Mouse (Mus musculus) heart, embryonic 12.5 days (tissue): ENCODE measurements around the gene Clip2. TPM values are rescaled to one million over a fixed set of nuclear protein-coding genes. Genes with fewer than 3 reads are reported as not detected.

ENCODE experiments used
- ATAC-seq: fragments of 200-750 bp; cut with Nextera tagmentation; 2 replicates; pipeline ENCODE4 v1.8.0; 2017; ENCODE audit warnings: moderate TSS enrichment, moderate library complexity; ENCODE audit not compliant: insufficient number of reproducible peaks, low FRiP score
- H3K27ac ChIP-seq: fragments of 300-500 bp; sonication (generic); 2 replicates; pipeline ENCODE4 v1.5.1; 2016; ENCODE audit warnings: mild to moderate bottlenecking, moderate library complexity; ENCODE audit not compliant: poor library complexity, severe bottlenecking
- H3K27me3 ChIP-seq: fragments of 300-500 bp; sonication (generic); replicated peaks from 2 replicates; pipeline ENCODE4 v1.6.1; 2016; ENCODE audit warnings: mild to moderate bottlenecking, moderate library complexity
- H3K36me3 ChIP-seq: fragments of 300-500 bp; sonication (generic); 2 replicates; pipeline ENCODE4 v1.6.1; 2016; ENCODE audit warnings: mild to moderate bottlenecking, moderate library complexity
- H3K4me1 ChIP-seq: fragments of 300-500 bp; sonication (generic); replicated peaks from 2 replicates; pipeline ENCODE4 v1.6.1; 2016; ENCODE audit warnings: mild to moderate bottlenecking
- H3K4me2 ChIP-seq: fragments of 300-500 bp; sonication (generic); 2 replicates; pipeline ENCODE4 v1.6.1; 2016; ENCODE audit warnings: mild to moderate bottlenecking, moderate library complexity
- H3K4me3 ChIP-seq: fragments of 300-500 bp; sonication (generic); 2 replicates; pipeline ENCODE4 v1.5.1; 2016; ENCODE audit warnings: mild to moderate bottlenecking
- H3K9ac ChIP-seq: fragments of 300-500 bp; sonication (generic); 2 replicates; pipeline ENCODE4 v1.6.1; 2016; ENCODE audit warnings: mild to moderate bottlenecking, moderate library complexity
- H3K9me3 ChIP-seq: fragments of 300-500 bp; sonication (generic); replicated peaks from 2 replicates; pipeline ENCODE4 v1.6.1; 2016; ENCODE audit warnings: mild to moderate bottlenecking, moderate library complexity
- WGBS: fragments of 180-500 bp; shearing (Covaris S2); methylation state at CpG from one replicate; pipeline ENCODE4 v1.1.7; 2016; 5-methylcytosine and 5-hydroxymethylcytosine counted together
- polyA plus RNA-seq: library from polyadenylated mRNA; unstranded; fragments of >200 nt; fragmentation: Nextera tagmentation; extraction: Ambion mirVana; gene quantifications from 2 replicates; pipeline ENCODE4 v1.2.1, GENCODE M21; 2016

The Clip2 gene
- polyA plus RNA-seq, 1 experiment from 2014 or later = 2.7 TPM

DNA sequence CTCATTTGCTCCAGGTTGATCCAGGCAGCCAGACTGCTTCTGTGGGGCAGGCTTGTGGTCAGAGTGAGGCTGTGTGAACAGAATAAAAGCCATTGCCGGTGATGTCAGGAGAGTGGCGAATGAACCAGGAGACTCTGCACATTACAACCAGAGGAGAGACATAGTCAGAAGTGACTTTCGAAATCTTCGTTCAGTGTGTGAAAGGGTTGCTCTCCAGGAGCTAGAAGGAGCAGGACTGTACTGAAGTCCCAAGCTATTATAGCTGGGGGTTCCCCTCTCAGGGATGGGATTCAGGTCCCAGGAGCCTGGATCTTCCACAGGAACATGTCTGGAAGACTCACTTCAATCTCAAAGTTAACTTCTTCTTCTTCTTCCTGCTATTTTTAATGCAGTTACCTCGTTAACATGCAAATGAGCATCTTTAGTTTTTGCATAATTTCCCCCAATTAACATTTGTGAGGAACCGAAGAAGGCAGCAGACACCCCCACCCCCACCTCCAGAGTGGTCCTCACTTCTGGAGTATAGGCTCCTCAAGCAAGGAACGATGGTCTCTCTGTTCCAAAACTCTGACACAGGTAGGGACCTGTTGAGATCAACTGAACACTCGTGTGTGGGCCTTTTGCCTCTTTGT lies 81.6 kb downstream of the Clip2 start:
- Histone ChIP-seq H3K27ac (no peak overlapping the region), H3K4me2 (no peak overlapping the region), H3K9me3 (0 out of 2 replicates have a peak, but pooled peaks cover 7% of the 10 kb centered on the region), H3K4me3 (no peak overlapping the region), H3K4me1 (peaks cover 13% of the 10 kb centered on the region), H3K36me3 (no peaks in the 10 kb centered on the region), H3K9ac (no peak overlapping the region), H3K27me3 (no peaks in the 10 kb centered on the region)
- WGBS = 77% methylated on average over 8 of the region's 8 CpGs
- ATAC-seq = no peak

DNA sequence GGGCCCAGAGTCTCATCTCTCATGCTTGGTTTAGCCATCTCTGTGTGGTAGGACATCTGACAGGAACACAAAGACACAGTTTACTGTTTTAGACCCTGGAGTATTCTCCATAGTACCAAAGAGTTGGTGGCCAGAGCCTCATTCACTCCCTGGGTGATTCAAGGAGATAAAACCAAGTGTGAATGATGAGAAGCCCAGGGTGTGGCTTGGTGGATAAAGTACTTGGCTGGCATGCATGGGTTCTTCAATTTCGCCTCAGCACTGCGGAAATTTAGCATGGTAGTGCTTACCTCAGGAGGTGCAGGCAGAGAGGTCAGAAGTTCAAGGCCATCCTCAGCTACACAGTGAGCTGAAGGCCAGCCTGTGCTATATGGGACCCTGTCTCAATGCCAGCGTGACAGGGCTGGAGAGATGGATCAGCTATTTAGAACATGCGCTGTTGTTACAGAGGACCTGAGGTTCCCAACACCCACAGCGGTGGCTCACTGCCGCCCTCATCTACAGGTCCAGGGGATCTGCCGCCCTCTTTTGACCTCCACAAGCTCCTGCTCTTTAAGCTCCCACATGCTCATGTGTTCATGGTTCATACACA lies 82.6 kb downstream of the Clip2 start:
- 84% methylated on average over 7 of the region's 7 CpGs for WGBS
- H3K9me3 ChIP-seq = no peaks in the 10 kb centered on the region
- ATAC-seq = no peak; the same call in 1 of the 2 replicates
- H3K9ac ChIP-seq = no peak overlapping the region
- no peak overlapping the region for H3K4me2 ChIP-seq
- H3K4me1 ChIP-seq = peaks cover 13% of the 10 kb centered on the region
- no peak overlapping the region for H3K4me3 ChIP-seq
- H3K27ac ChIP-seq = no peak overlapping the region
- no peaks in the 10 kb centered on the region for H3K27me3 ChIP-seq
- no peaks in the 10 kb centered on the region for H3K36me3 ChIP-seq

DNA sequence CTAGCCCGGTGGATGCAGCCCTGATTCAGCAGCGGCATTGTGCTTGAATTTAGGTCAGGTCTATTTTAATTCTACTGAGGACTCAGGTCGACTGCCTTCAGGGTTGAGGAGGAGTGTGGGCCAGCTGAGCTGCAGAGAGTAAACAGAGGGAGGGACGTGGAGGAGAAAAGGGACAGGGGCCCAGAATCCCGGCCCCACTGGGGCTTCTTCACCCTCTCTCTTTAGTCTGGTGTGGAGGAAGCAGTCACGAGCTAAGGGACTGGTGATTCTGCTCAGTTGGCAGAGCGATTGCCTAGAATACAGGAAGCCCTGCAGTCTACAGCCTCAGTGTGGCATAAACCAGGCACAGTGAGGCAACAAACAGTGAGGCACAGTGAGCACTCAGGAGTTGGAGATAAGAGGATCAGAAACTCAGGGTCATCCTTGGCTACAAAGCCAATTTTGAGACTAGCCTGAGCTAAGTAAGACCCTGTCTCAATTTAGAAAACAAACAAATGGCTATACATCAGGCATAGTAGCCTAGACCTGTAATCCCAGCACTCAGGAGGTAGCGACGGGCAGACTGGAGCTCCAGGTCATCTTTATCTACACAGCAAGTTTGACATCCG lies 84.0 kb downstream of the Clip2 start:
- ATAC-seq = no peak
- Histone ChIP-seq H3K4me2 (no peak overlapping the region), H3K27me3 (no peaks in the 10 kb centered on the region), H3K36me3 (no peaks in the 10 kb centered on the region), H3K4me3 (no peak overlapping the region), H3K27ac (no peak overlapping the region), H3K9ac (no peak overlapping the region; the same call in 1 of the 2 replicates), H3K9me3 (no peaks in the 10 kb centered on the region), H3K4me1 (peaks cover 13% of the 10 kb centered on the region)
- WGBS = 67% methylated on average over 10 of the region's 10 CpGs

DNA sequence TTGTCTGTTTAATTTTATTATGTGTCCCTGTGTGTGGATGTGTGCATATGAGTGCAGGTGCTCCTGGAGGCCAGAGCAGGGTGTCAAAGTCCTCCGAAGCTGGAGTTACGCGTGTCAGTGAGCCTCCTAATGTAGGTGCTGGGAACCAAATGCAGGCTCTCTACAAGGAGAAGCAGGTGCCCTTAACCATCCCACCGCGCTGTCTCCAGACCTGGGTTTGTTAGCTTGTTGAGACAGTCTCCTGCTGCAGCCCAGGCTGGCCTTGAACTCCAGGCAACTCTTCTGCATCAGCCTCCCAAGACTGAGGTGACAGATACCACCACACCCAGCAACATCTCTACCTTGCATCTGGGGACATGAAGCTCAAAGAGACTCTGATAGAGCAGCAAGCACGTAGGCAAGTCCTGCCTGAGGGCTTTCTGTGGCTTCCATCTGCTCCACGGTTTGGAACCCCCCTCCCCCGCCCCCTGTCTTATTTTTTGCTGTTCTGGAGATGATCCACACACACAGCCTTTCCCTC lies 85.1 kb downstream of the Clip2 start:
- Histone ChIP-seq H3K27ac (no peak overlapping the region), H3K4me3 (no peak overlapping the region), H3K4me2 (no peak overlapping the region), H3K27me3 (no peaks in the 10 kb centered on the region), H3K36me3 (no peaks in the 10 kb centered on the region), H3K4me1 (peaks cover 13% of the 10 kb centered on the region), H3K9ac (no peak overlapping the region), H3K9me3 (no peaks in the 10 kb centered on the region)
- ATAC-seq = no peak
- WGBS = 58% methylated on average over 8 of the region's 8 CpGs

DNA sequence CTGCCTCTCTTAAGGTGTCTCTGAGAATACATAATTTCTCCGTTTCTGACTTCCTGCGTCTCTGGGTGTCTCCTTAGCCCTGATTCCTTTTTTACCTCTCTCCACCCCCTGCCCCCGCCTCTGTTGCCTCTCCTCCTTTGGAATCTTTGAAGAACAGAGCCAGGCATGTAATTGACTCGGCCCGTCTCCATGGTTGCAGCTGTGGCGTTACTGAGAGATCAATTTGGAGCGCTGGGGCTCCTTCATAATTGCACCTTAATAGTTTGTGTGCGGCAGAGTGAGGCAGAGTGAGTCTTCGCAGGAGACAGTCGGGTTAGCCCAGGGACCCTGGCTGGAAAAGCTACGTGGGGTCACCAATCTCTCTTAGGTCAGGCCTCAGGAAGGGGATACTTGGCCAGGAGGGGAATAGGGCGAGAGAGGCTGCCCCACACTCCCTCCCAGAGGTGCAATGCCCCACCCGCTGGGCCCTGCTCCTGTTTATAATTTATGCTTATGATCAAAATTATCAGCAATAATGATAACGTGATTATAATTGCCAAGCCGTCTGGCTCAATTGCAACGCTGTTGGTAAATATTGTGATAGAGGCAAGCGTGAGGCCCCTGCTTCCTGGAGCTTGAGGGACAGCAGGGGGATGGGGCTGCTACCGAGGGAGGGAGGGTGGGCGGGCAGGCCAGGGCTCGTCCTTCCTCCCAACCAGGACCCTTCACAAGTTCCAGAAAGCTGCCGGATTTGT lies 85.8 kb downstream of the Clip2 start:
- Histone ChIP-seq H3K4me3 (no peak overlapping the region), H3K9me3 (no peaks in the 10 kb centered on the region), H3K27me3 (no peaks in the 10 kb centered on the region), H3K36me3 (no peaks in the 10 kb centered on the region), H3K27ac (no peak overlapping the region), H3K4me2 (no peak overlapping the region), H3K9ac (no peak overlapping the region), H3K4me1 (peaks cover 13% of the 10 kb centered on the region)
- no peak for ATAC-seq
- 43% methylated on average over 21 of the region's 21 CpGs for WGBS

DNA sequence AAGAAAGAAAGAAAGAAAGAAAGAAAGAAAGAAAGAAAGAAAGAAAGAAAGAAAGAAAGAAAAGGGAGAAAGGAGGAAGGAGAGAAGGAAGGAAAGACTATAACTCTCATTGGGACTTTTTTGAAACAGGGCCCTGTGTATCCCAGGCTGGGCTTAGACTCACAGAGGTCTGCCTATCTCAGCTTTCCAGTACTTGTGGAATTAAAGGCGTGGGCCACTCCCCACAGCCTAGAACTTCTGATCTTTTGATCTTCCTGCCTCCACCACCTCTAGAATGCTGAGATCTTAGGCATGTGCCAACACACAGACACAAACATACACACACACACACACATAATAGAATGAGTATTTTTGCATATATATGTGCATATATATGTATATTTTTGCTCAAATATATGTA lies 87.0 kb downstream of the Clip2 start:
- 63% methylated on average over 1 of the region's 1 CpGs for WGBS

DNA sequence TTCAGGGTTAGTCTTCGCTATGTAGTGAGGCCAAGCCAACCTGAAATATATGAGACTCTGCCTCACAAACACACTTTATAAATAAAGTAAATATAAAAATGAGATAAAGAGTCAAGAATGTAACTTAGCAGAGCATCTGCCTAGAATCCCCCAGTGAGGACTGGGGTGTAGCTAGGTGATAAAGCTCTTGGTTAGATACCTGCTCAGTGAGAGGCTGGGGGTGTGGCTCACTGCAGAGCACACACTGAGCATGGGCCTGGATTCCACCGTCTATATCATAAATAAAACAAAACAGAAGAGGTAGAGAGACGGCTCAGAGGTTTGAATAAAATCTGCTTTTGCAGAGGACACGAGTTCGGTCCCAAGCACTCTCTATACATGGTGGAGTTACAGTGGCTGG lies 88.0 kb downstream of the Clip2 start:
- Histone ChIP-seq H3K9ac (no peak overlapping the region), H3K27me3 (no peaks in the 10 kb centered on the region), H3K4me1 (peaks cover 13% of the 10 kb centered on the region), H3K36me3 (no peaks in the 10 kb centered on the region), H3K27ac (no peak overlapping the region), H3K9me3 (no peaks in the 10 kb centered on the region), H3K4me3 (no peak overlapping the region), H3K4me2 (no peak overlapping the region)
- 82% methylated on average over 5 of the region's 5 CpGs for WGBS
- no peak for ATAC-seq

More for the DNA sequence above, 87.0 kb downstream of the Clip2 start:
- no peak for ATAC-seq
- Histone ChIP-seq H3K4me3 (no peak overlapping the region), H3K4me1 (peaks cover 13% of the 10 kb centered on the region), H3K27ac (no peak overlapping the region), H3K4me2 (no peak overlapping the region), H3K9me3 (no peaks in the 10 kb centered on the region), H3K9ac (no peak overlapping the region), H3K36me3 (no peaks in the 10 kb centered on the region), H3K27me3 (no peaks in the 10 kb centered on the region)

DNA sequence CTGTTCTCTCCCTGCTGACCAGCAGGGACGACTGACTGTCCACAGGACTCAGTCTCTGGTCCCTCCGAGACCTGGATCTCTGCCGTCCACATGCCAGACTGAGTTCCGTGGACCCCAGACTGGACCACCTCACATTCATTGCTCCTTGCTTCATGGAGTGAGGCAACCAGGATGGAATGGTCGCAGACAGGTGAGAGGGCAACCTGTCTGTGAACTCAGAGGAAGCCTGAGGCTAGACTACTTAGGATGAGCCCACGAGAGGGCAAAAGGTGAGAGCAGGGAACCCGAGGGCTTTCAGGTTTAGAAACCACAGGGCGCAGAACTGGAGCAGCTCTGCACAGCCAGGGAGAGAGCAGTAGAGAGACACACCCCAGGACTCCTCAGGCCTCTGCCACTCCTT lies 89.5 kb downstream of the Clip2 start:
- H3K9ac ChIP-seq = no peak overlapping the region
- no peaks in the 10 kb centered on the region for H3K36me3 ChIP-seq
- peaks cover 9% of the 10 kb centered on the region for H3K4me1 ChIP-seq
- H3K9me3 ChIP-seq = no peaks in the 10 kb centered on the region
- H3K4me3 ChIP-seq = no peak overlapping the region
- no peaks in the 10 kb centered on the region for H3K27me3 ChIP-seq
- no peak overlapping the region for H3K27ac ChIP-seq
- ATAC-seq = no peak
- H3K4me2 ChIP-seq = no peak overlapping the region
- 73% methylated on average over 8 of the region's 8 CpGs for WGBS

DNA sequence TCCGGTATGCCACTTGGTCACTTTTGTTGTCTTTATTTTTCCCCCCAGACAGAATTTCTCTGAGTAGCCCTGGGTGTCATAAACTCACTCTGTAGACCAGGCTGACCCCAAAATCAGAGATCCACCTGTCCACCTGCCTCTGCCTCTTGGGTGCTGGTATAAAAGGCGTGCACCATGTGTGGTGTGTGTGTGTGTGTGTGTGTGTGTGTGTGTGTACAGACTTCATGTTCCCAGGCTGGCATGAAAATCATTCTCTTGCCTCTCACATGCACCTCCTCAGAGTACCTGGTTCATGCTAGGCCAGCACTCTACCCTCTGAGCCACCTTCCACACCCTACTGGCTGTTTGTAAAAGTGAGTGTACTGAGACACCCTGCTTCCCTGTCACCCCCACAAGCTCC lies 89.9 kb downstream of the Clip2 start:
- Histone ChIP-seq H3K4me1 (peaks cover 9% of the 10 kb centered on the region), H3K9me3 (no peaks in the 10 kb centered on the region), H3K4me2 (no peak overlapping the region), H3K36me3 (no peaks in the 10 kb centered on the region), H3K9ac (no peak overlapping the region), H3K27ac (no peak overlapping the region), H3K27me3 (no peaks in the 10 kb centered on the region), H3K4me3 (no peak overlapping the region)
- no peak for ATAC-seq
- 73% methylated on average over 2 of the region's 2 CpGs for whole genome bisulfite sequencing

DNA sequence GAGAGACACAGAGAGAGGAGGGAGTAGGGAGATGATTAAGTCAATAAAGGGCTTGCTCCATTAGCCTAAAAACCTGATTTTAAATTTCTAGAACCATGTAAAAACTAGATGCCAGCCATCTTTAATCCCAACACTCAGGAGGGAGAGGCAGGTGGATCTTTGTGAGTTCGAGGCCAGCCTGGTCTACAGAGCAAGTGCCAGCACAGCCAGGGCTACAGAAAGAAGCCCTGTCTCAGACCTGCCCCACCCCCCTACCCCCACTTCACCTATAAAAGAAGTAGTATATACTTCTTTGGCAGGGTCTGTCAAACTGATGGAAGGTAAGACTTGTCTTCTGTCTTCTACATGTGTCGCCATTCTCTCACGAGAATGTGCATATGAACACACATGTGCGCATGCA lies 91.7 kb downstream of the Clip2 start:
- no peak overlapping the region for H3K27ac ChIP-seq
- no peak overlapping the region for H3K4me2 ChIP-seq
- no peak overlapping the region for H3K9ac ChIP-seq
- ATAC-seq = no peak
- H3K27me3 ChIP-seq = no peaks in the 10 kb centered on the region
- WGBS = 94% methylated on average over 4 of the region's 4 CpGs
- H3K4me1 ChIP-seq = no peaks in the 10 kb centered on the region
- H3K9me3 ChIP-seq = no peaks in the 10 kb centered on the region
- no peak overlapping the region for H3K4me3 ChIP-seq
- H3K36me3 ChIP-seq = no peaks in the 10 kb centered on the region

DNA sequence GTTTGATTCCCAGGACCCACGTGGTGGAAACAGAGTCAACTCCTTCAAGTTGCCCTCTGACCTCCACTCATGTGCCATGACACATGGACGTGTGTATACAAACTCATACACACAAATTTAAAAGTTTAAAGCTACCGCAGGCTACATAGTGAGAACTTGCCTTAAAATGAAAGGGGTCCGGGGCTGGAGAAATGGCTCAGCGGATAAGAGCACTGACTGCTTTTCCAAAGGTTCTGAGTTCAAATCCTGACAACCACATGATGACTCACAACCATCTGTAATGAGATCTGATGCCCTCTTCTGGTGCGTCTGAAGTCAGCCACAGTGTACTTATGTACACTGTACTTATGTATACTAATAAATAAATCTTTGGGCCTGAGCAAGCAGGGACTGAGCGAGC lies 93.1 kb downstream of the Clip2 start:
- no peak for ATAC-seq
- H3K4me3 ChIP-seq = no peak overlapping the region
- no peak overlapping the region for H3K9ac ChIP-seq
- 85% methylated on average over 7 of the region's 7 CpGs for WGBS
- H3K4me1 ChIP-seq = peaks cover 12% of the 10 kb centered on the region
- no peaks in the 10 kb centered on the region for H3K27me3 ChIP-seq
- H3K4me2 ChIP-seq = no peak overlapping the region
- no peaks in the 10 kb centered on the region for H3K9me3 ChIP-seq
- H3K27ac ChIP-seq = no peak overlapping the region
- no peaks in the 10 kb centered on the region for H3K36me3 ChIP-seq
